Mouse (Mus musculus): Measurements from ENCODE around the gene Anks1b.

DNA sequence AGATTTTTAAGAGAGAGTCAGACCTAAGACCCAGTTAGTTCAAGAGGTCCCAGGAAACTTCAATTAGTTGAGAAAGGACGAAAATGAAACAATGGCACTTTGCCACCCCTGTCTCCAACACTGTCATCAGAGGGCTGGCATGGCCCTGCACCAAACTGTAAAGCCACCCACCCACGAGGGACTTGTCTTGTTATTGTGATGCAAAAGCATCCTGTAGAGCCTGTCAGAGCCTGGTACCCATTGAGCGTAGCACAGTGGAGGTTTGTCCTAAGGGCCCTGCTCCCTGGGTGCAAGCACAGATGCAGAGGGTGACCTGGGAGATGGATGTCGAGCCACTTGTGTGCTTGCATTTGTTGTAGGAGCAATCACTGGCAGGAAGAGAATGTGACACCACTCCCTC, 983.4 kb downstream of the Anks1b start:
- TF ChIP-seq CTCF (conservative IDR thresholded peaks at IDR 0.05; ENCODE audit: insufficient read depth, insufficient read length, low read depth, low read length) (no peak), POLR2A (IDR thresholded peaks at IDR 0.05; ENCODE audit: low read depth, low read length) (no peak)

All from kidney, adult 2 months (tissue).